Mouse (Mus musculus): Measurements from ENCODE around the gene Tmem98.

Tmem98 gene

GRCm38 (mm10) chr11:80791677-80792432 lies 18.1 kb upstream of the Tmem98 start:
- DNase-seq = no peak

DNA sequence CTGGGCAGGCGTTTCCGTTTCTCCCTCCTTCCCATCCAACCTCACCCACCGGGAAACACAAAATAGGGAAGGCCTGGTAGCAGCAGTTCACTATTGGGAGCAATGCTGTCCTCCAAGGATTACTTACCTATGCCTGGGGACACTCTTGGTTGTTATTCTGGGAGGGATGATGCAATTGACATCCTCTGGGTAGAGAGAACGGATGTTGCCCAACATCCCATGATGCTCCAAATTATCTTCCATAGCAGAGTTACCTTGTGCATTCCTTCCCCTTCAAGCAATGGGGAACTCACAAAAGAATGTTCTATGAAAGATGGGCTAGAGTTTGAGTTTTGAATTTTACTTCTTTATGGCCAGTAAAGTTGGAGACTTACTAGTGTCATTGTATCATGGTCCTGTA lies 16.6 kb upstream of the Tmem98 start:
- DNase-seq = no peak

DNA sequence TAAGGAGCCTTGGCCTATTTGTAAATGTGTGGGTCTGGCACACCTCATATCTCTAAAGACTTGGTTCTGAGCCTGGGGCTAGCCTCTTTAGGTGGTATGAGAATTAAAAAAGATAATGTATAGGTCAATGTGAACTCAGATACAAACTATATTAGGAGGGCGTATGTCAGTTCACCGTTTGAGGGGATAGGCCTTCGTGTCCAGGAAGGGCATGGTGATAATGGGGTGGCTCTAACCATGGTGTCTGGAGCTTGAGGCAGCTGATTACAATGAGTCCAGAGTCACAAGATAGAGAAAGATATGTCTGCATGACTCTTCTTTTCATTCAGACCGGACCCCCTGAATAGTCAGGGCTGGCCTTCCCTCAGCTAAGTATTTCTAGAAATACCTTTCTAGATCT lies 15.7 kb upstream of the Tmem98 start:
- DNase-seq = no peak

DNA sequence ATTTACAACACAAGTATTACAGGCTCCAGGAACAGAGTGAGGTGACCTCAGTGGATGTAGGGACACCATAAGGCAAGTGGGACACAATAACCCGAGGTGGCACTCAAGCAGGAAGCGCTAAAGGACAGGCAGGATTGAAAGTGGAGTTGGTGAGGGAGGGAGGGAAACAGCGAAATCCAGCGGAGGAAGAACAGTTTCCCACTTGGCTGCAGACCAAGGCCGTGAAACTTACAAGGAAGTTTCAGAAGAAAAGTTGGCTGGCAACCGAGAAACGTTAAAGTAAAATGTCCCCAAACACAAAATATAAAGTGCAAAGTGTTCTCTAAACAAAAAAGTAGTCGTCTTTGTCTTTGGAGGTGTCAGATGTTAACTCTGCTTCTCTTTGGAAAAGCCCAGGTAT lies 14.5 kb upstream of the Tmem98 start:
- no peak for DNase-seq

DNA sequence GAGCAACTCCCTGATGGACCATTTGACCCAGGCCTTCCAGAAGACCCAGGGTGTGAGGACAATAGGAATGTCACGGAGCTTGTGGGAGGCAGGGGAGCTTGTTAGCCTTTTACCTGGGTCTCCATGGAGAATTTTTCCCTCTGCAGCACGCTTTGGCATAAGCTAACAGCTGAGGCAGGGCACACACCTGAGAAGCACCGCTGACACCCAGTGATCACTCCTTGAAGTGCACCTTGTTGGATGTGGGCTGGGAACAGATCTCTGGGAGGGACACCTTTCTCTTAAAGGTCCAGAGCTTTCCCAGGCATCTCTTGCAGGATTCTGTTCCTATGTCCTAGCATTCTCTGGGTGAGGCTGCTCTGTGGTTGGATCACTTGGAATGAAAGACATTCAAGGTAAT lies 10.0 kb upstream of the Tmem98 start:
- DNase-seq = peak; percentile 41

- DNase-seq = peak; percentile 62
Observed at GRCm38 (mm10) chr11:80802706-80803105, 7.3 kb upstream of the Tmem98 start.

GRCm38 (mm10) chr11:80808551-80809070 lies 1.4 kb upstream of the Tmem98 start:
- DNase-seq = peak; percentile 58

- DNase-seq = no peak
Observed at GRCm38 (mm10) chr11:80809666-80809992, 346 bp upstream of the Tmem98 start.

- DNase-seq = no peak
Observed at GRCm38 (mm10) chr11:80811156-80811555, 1.2 kb downstream of the Tmem98 start.

DNA sequence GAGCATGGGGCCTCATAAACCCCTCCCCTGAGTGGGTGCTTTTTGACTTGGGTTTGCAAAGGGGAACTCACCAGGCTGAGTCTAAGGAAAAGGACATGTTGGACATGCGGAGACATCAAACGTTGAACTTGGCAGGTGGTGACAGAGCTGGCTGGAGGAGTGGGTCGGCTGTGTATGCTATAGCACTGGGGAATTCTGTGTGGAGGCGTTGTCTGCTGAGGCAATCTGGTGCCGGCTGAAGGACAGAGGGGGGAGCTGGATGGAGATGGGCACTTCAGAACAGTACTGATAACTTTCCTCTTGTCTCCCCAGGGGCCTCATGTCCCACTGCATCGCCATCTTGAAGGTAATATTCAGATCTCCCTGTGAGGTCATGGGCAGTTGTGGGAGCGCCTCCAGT lies 5.4 kb downstream of the Tmem98 start:
- no peak for DNase-seq

- peak; percentile 78 for DNase-seq
Observed at GRCm38 (mm10) chr11:80818060-80818697, 8.2 kb downstream of the Tmem98 start.

DNA sequence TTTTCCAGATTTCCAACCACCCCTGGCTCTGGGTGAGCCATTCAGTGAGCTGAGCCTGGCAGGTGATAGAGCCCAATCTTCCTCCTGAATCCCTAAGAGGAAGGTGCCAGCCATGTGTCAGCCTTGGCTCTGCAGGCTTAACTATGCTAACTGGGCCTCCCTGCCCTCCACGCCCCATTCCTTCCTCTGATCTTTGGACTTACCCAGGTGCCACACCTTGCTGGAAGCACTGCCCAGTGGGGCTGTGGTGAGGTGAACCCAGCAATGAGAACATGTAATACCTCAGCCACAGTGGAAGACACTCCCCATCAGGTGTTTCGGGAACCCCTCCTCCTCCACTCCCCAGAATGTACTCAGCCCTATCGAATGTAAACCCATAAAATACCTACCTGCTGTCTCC lies 10.1 kb downstream of the Tmem98 start:
- DNase-seq = no peak

GRCm38 (mm10) chr11:80821296-80821695 lies 11.3 kb downstream of the Tmem98 start:
- DNase-seq = peak; percentile 43

- no peak for DNase-seq
Observed at GRCm38 (mm10) chr11:80821794-80822193, 11.8 kb downstream of the Tmem98 start.

DNA sequence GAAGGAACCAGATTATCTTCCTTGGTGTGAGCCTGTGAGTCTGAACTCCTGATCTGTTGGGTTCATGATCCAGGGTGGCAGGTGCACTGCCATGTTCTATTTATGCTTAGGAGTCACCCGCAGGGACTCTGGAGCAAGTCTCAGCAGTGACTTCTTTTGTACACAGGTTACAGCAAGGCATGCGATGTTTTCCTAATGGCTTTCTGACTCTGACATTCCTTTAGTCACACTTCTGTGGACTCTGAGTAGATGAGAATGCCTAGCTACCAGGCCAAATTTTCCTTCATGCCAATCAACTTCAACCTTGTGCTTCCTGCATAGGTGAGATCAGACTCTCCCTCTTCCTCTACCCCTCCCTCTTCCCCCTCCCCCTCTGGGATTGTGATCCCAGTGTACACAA lies 25.4 kb downstream of the Tmem98 start:
- no peak for DNase-seq

- DNase-seq = no peak
Observed at GRCm38 (mm10) chr11:80835841-80836240, 25.9 kb downstream of the Tmem98 start.

- no peak for DNase-seq
Observed at GRCm38 (mm10) chr11:80838724-80839123, 28.7 kb downstream of the Tmem98 start.

GRCm38 (mm10) chr11:80843435-80843834 lies 33.5 kb downstream of the Tmem98 start:
- DNase-seq = no peak

DNA sequence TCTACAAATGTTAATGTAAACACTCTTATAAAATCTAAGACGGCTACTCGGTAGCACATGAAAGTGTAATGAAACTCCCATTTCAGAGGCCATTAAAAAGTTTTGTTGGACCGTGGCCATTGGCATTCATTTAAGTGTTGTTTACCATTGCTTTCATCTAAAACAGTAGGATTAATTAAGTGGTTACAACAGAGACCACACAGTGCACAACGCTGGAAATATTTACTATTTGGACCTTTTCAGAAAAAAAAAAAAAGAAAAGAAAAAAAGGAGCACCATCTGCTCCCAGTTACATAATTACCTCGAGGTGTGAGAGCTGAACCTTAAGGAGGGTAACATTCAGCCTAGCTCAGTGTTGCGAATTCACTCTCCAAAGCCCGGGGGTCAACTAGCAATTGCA lies 35.5 kb downstream of the Tmem98 start:
- DNase-seq = no peak

DNA sequence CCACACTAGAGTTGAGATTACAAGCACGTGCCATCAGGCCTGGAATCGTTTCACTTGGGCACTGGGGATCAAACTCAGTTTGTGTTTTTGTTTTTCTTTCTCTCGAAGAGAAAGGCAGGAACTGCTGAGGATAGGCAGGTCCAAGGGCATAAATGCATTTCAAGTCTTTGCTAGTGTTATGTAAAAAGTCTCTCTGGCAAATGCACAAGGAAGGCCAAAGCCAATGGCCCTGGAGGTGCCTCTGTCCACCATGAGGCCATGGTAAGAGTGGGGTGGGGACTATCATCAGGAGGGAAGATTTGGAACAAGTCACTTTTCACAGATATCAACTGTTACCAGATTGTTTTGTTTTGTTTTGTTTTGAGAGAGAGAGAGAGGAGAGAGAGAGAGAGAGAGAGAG lies 36.1 kb downstream of the Tmem98 start:
- no peak for DNase-seq

- DNase-seq = no peak
Observed at GRCm38 (mm10) chr11:80848131-80848530, 38.2 kb downstream of the Tmem98 start.

GRCm38 (mm10) chr11:80851859-80852258 lies 41.9 kb downstream of the Tmem98 start:
- DNase-seq = no peak

DNA sequence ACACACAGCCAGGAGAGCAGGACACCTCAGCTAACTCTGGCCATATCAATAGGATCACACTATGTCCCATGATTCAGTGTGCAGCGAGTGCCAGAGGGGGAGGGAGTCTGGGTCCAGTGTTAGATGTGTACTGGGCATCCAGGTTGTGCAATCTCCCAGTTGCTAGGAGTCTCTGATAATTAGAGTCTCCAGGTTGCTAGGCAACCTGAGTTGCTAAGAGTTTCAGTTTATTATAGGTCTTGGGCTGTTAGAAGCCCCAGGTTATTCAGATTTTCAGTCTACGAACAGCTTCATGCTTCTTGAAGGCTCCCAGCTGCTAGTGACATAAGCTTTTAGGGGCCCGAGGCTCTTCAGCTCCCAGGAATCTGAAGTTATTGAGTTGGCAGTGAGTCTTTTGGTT lies 43.0 kb downstream of the Tmem98 start:
- DNase-seq = no peak

DNA sequence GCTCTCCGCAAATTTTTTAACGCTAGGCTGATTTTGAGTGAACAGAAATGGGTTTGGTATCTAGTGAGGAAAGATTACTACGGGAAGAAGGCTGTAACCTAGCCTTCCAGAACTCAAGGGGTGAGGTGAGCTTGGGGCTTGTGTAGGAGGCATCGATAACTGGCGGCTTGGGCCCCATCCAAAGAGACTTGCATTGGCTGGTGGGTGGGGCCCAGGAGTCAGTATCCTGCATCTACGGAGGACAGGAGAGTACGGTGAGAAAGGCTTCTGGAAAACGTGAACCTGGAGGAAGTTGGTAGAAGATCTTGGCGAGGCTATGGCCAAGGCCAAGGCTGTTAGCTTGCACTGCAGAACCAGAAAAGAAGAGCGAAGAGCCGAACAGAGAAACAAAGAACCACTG lies 44.5 kb downstream of the Tmem98 start:
- DNase-seq = no peak

GRCm38 (mm10) chr11:80854908-80855307 lies 44.9 kb downstream of the Tmem98 start:
- no peak for DNase-seq
